In genomic region chrX:155337905-155338721, GRCm38 (mm10) we compare ENCODE assay signal across 7 mouse cellular contexts. TPM values are rescaled to one million over a fixed set of nuclear protein-coding genes. Genes with fewer than 3 reads are reported as not detected.
DNase-seq lines count a peak whose midpoint lies in the region; ATAC-seq and TF ChIP-seq lines count a peak whose summit lies in the region.

No protein-coding gene starts in this region.

- intact Hi-C loops in left cerebral cortex, postnatal 4 days (cut with DNase I), result no loop called here

- H3K4me2 ChIP-seq in intestine, embryonic 15.5 days (replicated peaks), result peak overlapping the region; percentile 51
- peak overlapping the region; percentile 52 for H3K4me2 ChIP-seq in midbrain, embryonic 12.5 days (replicated peaks)

- WGBS in intestine, embryonic 15.5 days, result 20% methylated on average over 49 of the region's 49 CpGs
- WGBS in midbrain, embryonic 12.5 days, result 20% methylated on average over 47 of the region's 49 CpGs
- 15% methylated on average over 48 of the region's 49 CpGs for WGBS in small intestine, adult 2 months

- no peaks in the 10 kb centered on the region for H3K27me3 ChIP-seq in intestine, embryonic 15.5 days (replicated peaks)
- H3K27me3 ChIP-seq in midbrain, embryonic 12.5 days, result no peaks in the 10 kb centered on the region
- H3K27me3 ChIP-seq in small intestine, adult 2 months (ENCODE audit: control insufficient read depth, insufficient read depth, low read length), result no peaks in the 10 kb centered on the region

- H3K9me3 ChIP-seq in intestine, embryonic 15.5 days, result no peaks in the 10 kb centered on the region
- no peaks in the 10 kb centered on the region for H3K9me3 ChIP-seq in midbrain, embryonic 12.5 days

- peak; percentile 11; the same call in 1 of the 2 replicates for TF ChIP-seq POLR2A in small intestine, adult 2 months (IDR thresholded peaks at IDR 0.05; ENCODE audit: low read depth, low read length)

- DNase-seq in adrenal gland, adult 18-20 months (ENCODE audit: low spot score in 2 of 2), result peak; percentile 56 to 72
- peak; percentile 85 for DNase-seq in embryo, embryonic 10.5 days (ENCODE audit: low spot score)
- peak; percentile 69 for DNase-seq in gastrocnemius, postnatal 25 days
- DNase-seq in left cerebral cortex, postnatal 4 days, result peak; percentile 88

- peak; percentile 99 for ATAC-seq in intestine, embryonic 15.5 days
- ATAC-seq in midbrain, embryonic 12.5 days (ENCODE audit: low FRiP score, low read depth), result peak; percentile 99

- H3K4me1 ChIP-seq in intestine, embryonic 15.5 days (replicated peaks), result no peaks in the 10 kb centered on the region
- no peaks in the 10 kb centered on the region for H3K4me1 ChIP-seq in midbrain, embryonic 12.5 days
- no peaks in the 10 kb centered on the region; the same call in 1 of the 2 replicates for H3K4me1 ChIP-seq in small intestine, adult 2 months (ENCODE audit: control insufficient read depth, insufficient read depth, insufficient read length, low read length)

- H3K4me3 ChIP-seq in intestine, embryonic 15.5 days (replicated peaks), result peak overlapping the region; percentile 56
- H3K4me3 ChIP-seq in midbrain, embryonic 12.5 days, result peak overlapping the region; percentile 55
- H3K4me3 ChIP-seq in small intestine, adult 2 months (ENCODE audit: low read depth, low read length), result peak overlapping the region; percentile 98

- no peaks in the 10 kb centered on the region for H3K36me3 ChIP-seq in intestine, embryonic 15.5 days
- H3K36me3 ChIP-seq in midbrain, embryonic 12.5 days, result no peaks in the 10 kb centered on the region
- no peaks in the 10 kb centered on the region for H3K36me3 ChIP-seq in small intestine, adult 2 months (ENCODE audit: control insufficient read depth, insufficient read depth, low read length)

- H3K9ac ChIP-seq in intestine, embryonic 15.5 days, result peak overlapping the region; percentile 51
- peak overlapping the region; percentile 57 for H3K9ac ChIP-seq in midbrain, embryonic 12.5 days (replicated peaks)

- TF ChIP-seq CTCF in small intestine, adult 2 months (IDR thresholded peaks at IDR 0.05; ENCODE audit: extremely low read depth, insufficient read length, insufficient replicate concordance, low read depth, low read length), result no peak

- peak overlapping the region; percentile 70 for H3K27ac ChIP-seq in intestine, embryonic 15.5 days
- H3K27ac ChIP-seq in midbrain, embryonic 12.5 days (replicated peaks), result peak overlapping the region; percentile 61
- H3K27ac ChIP-seq in small intestine, adult 2 months (ENCODE audit: insufficient read depth, low read depth, low read length), result peak overlapping the region; percentile 60; the same call in 1 of the 2 replicates

RNA-seq across cellular contexts. Expression of gene Prdx4, which starts 2.4 kb away (rescaled TPM):
- 10 to 100 TPM; 27.9 to 29.4 TPM for total RNA-seq in adrenal gland, adult 18-20 months (2021)
- 10 to 100 TPM; 10.1 to 13.0 TPM for total RNA-seq in gastrocnemius, postnatal 25 days (2021)
- 220 and 243 TPM in 2 replicates for polyA plus RNA-seq in intestine, embryonic 15.5 days (2015; fragmentation: Nextera tagmentation; extraction: Ambion mirVana)
- 10 to 100 TPM; 35.3 to 35.8 TPM for total RNA-seq in left cerebral cortex, postnatal 4 days (2021)
- 193 and 197 TPM in 2 replicates for polyA plus RNA-seq in midbrain, embryonic 12.5 days (2016; fragmentation: Nextera tagmentation; extraction: Ambion mirVana)
- polyA plus RNA-seq in small intestine, adult 2 months (2012; rRNA removed), result 33.1 and 60.2 TPM in 2 replicates

Comparison
In these comparisons a context has a peak if more than half of its experiments do, and no peak if none do; other contexts are left out.
1. Peak in every context shown above with its lines: DNase-seq, ATAC-seq, H3K4me3 ChIP-seq and H3K27ac ChIP-seq.